Mouse (Mus musculus): ENCODE measurements around the gene Ube2d3.
"Not testable (repeated sequence)": the region's sequence is repeated elsewhere in the genome, so short reads cannot be mapped to it uniquely, and the experiment has no call there.

Ube2d3 gene

GRCm38 (mm10) chr3:135491102-135491501, 53.2 kb downstream of the Ube2d3 start:
- DNase-seq (ENCODE audit: low spot score): no peak

GRCm38 (mm10) chr3:135493320-135493719, 55.4 kb downstream of the Ube2d3 start:
- DNase-seq (ENCODE audit: low spot score): not testable (repeated sequence)

DNA sequence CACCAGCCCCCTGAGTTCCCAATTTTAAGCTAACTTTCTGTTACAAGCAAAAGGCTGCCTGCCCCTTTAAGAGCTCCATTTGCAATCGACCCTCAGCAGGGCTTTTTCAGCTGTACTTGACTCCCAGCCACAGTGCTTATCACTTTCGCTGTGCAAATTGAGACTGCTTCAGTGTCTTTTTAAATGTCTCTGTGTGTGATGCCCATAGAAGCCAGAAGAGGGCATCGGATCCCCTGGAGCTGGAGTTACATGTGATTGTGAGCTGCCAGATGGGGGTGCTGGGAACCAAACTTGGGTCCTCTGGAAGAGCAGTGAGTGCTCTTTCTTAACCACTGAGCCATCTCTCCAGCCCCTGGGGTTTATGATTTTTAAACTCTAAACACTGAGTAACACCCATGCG, 60.0 kb downstream of the Ube2d3 start:
- not testable (repeated sequence) for DNase-seq (ENCODE audit: low spot score)

GRCm38 (mm10) chr3:135498891-135499290, 60.9 kb downstream of the Ube2d3 start:
- DNase-seq (ENCODE audit: low spot score): no peak

DNA sequence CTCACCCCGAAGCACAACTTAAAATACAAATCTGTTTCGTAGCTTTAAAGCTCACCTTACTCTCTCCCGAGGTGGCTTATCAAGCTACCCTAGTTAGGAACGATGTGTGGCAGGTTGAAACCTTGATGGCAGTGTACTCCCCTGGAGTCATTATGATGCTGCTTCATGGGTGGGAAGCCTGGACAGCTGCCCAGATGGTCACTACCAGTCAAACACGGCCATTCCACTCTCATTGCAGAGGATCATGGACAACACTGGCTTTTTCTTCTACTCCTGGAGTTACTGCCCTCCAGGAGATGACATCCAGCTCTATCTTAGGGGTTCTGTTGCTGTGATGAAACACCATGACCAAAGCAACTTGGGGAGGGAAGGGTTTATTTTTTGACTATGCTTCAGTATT, 65.2 kb downstream of the Ube2d3 start:
- DNase-seq (ENCODE audit: low spot score): no peak

DNA sequence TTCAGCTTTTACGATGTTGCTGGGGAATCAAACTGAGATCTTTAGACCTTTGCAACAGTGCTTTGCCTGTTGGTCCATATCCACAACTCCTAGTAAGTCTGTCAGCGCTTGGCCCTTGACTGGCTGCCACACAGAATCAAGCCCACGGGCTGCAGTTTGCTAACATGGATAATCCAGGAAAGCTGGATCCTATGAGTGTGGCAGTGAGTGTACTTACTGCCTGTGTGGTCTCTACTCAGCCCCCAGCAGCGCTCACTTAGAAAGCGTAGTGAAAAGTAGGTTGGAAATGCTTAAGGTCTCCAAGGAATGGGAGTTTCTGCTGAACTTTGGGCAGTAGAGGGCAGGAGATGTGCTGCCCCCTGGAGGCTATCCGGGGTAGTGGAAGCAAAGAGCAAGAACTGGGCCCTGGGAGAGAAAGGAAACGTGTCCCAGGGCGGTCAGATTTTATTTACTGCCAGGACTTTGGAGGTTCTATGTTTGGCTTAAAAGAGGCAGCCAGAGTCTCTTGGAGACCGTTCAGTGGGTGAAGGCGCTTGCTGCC, 67.5 kb downstream of the Ube2d3 start:
- peak; percentile 70 for DNase-seq (ENCODE audit: low spot score)

DNA sequence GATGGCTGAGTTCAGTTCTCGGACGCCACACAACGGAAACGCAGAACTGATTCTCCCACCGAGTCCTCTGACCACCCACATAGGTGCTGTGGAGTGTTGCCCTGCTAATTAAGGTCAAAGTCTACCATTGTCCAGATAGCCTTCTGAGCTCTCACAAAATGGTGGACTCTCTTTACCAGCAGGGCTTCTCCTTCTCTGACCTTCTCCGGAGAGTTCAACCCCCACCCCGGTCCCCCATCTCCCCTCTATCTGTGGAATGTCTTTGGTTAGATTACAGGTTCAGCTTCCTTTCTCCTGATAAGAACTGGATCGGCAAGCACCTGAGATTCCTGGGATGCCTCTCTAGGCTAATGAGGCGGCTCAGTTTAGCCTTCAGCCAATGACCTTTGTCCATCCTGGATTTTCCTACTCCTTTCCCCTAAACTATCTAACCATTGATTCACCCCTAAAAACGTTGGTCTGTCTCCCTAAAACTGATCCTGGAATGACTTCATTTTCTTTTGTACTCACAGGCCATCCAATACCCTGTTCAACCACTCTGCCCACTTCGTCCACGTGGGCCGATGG, 68.0 kb downstream of the Ube2d3 start:
- no peak for DNase-seq (ENCODE audit: low spot score)

DNA sequence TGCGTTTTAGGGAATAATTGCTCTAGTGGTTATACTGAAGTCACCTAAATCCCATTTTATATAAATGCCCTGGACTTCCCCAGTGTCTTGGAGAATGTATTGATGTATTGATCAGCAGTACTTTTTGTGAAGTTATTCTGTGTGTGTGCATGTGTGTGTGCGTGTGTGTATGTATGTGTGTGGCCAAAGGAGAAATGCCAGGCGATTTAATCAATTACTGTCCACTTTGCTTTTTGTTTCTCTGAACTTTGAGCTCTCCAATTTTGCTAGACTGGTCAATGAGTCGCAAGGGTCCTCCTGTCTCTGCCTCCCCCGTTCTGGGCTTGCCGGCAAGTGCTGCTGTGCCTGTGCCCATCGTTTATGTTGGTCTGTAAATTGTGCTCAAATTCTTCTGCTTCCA, 69.6 kb downstream of the Ube2d3 start:
- DNase-seq (ENCODE audit: low spot score): no peak

- DNase-seq (ENCODE audit: low spot score): no peak
Observed at GRCm38 (mm10) chr3:135508191-135508590, 70.2 kb downstream of the Ube2d3 start.

DNA sequence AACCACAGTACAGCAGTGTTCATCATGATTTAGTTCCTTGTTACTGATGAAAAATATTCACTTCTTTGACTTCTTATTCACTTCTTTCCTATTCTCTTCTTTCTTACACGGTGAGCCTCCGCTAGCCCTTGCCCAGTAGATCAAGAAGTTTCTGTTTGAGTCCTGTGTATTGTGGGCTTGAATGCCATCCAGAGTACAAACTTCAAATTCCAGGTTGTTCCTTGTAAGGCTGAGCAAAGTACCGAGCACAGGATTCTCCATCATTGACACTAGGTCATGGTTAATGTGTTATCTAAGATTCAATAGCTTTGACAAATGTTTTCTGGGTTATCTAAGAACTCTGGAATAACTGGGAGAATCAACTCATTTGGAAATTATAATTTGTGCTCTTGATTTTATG, 72.4 kb downstream of the Ube2d3 start:
- DNase-seq (ENCODE audit: low spot score): no peak

GRCm38 (mm10) chr3:135511683-135512082, 73.7 kb downstream of the Ube2d3 start:
- DNase-seq (ENCODE audit: low spot score): no peak

DNA sequence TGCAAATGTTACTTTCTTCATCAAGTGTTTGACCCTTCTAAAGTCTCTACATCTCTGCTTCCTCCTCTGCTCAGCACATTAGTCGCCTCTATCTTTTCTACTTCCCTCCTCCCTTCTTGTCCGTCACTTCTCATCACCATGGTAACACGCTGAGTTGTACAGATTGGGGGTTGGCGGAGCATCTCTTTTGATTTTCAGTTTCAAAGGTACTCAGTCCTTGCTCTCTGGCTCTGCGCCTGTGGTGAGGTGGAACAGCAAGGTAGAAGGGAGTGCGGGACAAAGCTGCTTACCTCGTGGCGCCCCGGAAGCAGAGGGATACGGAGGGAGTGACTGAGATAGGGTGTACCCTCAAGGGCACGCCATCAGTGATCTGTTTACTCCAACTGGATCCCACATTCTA, 75.3 kb downstream of the Ube2d3 start:
- DNase-seq (ENCODE audit: low spot score): no peak

DNA sequence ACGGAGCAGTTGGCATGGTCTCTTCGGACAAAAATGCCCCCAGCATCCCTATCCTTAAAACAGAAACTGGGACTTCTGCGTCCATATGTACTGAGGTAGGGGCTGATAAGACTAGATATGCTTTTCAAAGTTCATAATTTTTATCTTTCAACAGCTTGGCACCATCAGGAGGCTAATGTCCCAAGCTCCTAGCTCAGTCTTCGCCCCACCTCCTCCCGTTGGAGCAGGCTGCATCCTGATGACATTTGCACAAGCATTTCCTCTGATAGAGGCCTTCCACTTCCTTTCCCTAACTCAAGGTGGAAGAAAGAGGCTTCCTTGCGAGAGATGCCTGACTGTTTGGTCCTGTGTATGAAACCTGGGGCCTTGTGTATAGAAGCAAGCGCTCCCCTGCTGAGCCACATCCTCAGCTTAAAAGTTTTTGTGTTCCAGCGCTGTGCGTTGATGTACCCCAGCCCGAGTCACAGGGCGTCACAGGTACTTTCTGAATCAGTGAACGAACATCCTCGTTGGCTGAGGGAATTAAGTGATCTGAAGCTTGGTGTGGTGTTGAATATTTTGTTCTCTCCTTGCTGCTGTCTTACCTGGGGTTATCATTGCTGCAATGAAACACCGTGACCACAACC, 76.0 kb downstream of the Ube2d3 start:
- DNase-seq (ENCODE audit: low spot score): no peak

GRCm38 (mm10) chr3:135515246-135515645, 77.3 kb downstream of the Ube2d3 start:
- DNase-seq (ENCODE audit: low spot score): no peak

DNA sequence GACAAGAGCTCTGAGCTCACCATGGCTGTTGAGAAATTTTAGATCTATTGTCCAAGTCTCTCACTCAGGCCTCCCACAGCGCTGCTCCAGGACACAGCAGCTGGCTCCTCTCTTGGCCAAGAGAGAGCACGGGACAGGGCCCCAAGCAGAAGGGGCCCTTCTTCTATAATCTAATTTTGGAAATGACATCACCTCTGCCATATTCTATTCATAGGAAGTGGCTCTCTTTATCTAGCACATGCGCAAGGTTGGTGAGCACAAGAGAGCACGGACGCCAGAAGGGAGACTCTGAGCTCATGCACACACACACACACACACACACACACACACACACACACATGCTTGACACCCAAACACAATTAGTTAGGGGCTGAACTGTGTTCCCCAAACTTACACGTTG, 78.9 kb downstream of the Ube2d3 start:
- DNase-seq (ENCODE audit: low spot score): no peak

All from testis, postnatal 14 days (tissue).